Mouse (Mus musculus) duodenum, adult 2 months (tissue): Measurements from ENCODE around the gene Gm5868. TPM values are rescaled to one million over a fixed set of nuclear protein-coding genes. Genes with fewer than 3 reads are reported as not detected.

ENCODE experiments used
- polyA plus RNA-seq: library from polyadenylated mRNA; depleted of rRNA; stranded (reverse); fragments of >200 nt; gene quantifications from 2 replicates; pipeline ENCODE4 v1.2.3, GENCODE M21; 2012; ENCODE audit warnings: low replicate concordance; rRNA removed

The Gm5868 gene
- polyA plus RNA-seq, result 0.31 TPM in 1 of 2 replicates, not detected in the other

DNA sequence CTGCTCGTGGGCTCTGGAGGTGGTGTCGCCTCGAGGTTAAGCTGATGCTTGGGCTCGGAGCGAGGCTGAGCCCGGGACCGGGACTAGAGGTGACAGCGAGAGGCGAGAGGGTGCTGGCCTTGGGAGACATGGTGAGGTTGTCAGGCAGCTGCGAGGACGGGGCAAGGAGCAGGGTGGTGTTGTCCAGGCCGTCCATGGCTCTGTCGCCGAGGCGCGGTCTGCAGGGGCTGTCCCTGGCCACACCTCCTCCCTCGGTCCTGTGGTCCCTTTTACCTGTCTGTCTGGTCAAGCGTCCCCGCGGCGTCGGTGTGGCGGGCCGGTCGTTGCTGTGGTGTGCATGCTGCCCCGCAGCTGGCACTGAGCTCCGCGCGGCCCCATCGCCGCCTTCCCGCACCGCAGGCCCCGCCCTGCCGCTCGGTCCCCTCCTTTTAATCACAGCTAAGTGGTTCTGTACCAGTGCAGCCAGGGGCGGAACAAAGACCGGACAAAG is at the start of gene Gm5868:
Gm5868 (minus strand) TSS at position 360 of the 490 bp plus-strand sequence.

DNA sequence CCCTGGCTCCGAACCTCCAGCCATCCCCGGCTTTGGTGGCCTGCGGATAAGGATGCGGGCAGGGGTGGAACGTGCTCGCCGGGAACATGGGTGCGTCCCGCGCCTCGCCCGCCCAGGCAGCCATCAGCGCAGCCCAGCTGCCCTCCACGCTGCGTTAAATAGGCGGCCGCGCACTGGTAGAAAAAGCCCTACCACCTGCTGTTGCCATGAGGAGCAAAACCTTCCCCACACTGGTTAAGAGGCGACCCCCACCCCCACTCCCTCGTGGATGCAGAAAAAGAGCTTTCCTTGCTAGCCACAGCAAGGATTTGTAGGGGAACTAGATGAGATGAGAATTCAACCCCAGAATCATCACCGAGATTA is 6.4 kb downstream of the Gm5868 start, which contains the start of gene Zar1:
Zar1 (minus strand) TSS at position 285 of the 363 bp plus-strand sequence.

DNA sequence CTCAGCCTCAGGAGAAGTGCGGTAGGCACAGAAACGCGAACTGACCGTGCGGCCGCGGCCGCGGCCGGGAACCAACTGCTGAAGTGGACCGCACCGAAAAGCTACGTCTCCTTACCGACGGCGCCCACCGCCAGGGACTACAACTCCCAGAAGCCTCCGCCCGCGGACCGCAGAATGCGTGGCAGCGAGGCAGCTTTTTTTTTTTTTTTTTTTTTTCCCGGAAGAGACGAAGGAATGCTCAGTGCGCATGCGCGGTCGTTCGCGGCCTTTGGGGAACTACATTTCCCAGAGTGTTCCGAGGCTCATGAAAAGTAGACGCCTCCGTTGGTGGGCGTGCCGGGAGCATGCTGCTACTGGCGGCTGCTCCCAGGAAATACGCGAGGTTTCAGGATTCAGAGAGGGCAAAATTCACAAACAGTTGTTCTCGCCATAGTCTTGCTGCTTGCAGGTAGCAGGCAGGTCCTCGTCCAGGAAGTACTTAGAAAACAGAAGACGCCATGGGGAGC is 27.8 kb downstream of the Gm5868 start, which contains the start of gene Nfxl1:
Nfxl1 (minus strand) TSS at position 141 of the 506 bp plus-strand sequence.

Other genes starting within 250 kb of the Gm5868 start
- not detected in 2 replicates for gene Corin, start 83.1 kb downstream of the Gm5868 start, polyA plus RNA-seq
- gene Nfxl1, start 27.9 kb downstream of the Gm5868 start, polyA plus RNA-seq, result 3.3 and 3.7 TPM in 2 replicates
- not detected in 2 replicates for gene Zar1, start 6.3 kb downstream of the Gm5868 start, polyA plus RNA-seq
- not detected in 2 replicates for gene Cnga1, start 56.7 kb upstream of the Gm5868 start, polyA plus RNA-seq
- 1.9 and 2.0 TPM in 2 replicates for gene Nipal1, start 60.2 kb upstream of the Gm5868 start, polyA plus RNA-seq
- gene Txk, start 165.2 kb upstream of the Gm5868 start, polyA plus RNA-seq, result 0.14 and 0.15 TPM in 2 replicates